In genomic region chr13:65277994-65278382, GRCm38 (mm10) we compare ENCODE assay signal across 8 mouse cellular contexts. TPM values are rescaled to one million over a fixed set of nuclear protein-coding genes. Genes with fewer than 3 reads are reported as not detected.
DNase-seq lines count a peak whose midpoint lies in the region; ATAC-seq and TF ChIP-seq lines count a peak whose summit lies in the region.

No protein-coding gene starts in this region.

- intact Hi-C loops in heart, postnatal 36 days (cut with DNase I) = loop anchor here (1.0 to 10.0 kb wide), 2 partner anchors 37 to 163 kb away; partner anchors contain the start of gene Mfsd14b

- no peaks in the 10 kb centered on the region for H3K27me3 ChIP-seq in heart, embryonic 15.5 days
- no peaks in the 10 kb centered on the region for H3K27me3 ChIP-seq in hindbrain, embryonic 13.5 days
- H3K27me3 ChIP-seq in midbrain, embryonic 11.5 days (ENCODE audit: control insufficient read depth, insufficient read depth, low read length) = no peaks in the 10 kb centered on the region

- no peaks in the 10 kb centered on the region for H3K9me3 ChIP-seq in heart, embryonic 15.5 days (replicated peaks)
- peaks cover 35% of the 10 kb centered on the region for H3K9me3 ChIP-seq in hindbrain, embryonic 13.5 days
- H3K9me3 ChIP-seq in midbrain, embryonic 11.5 days (ENCODE audit: control insufficient read depth, low read length) = peaks cover 25% of the 10 kb centered on the region

- 0 out of 2 replicates have a peak, but pooled peaks have one; percentile 17 for ATAC-seq in heart, embryonic 15.5 days (replicated peaks; ENCODE audit: insufficient number of reproducible peaks, insufficient read depth, low FRiP score, low read depth)
- ATAC-seq in hindbrain, embryonic 13.5 days (ENCODE audit: low FRiP score) = peak; percentile 65
- ATAC-seq in midbrain, embryonic 11.5 days (ENCODE audit: low FRiP score) = peak; percentile 61

- H3K4me1 ChIP-seq in heart, embryonic 15.5 days (replicated peaks) = peaks cover 11% of the 10 kb centered on the region
- H3K4me1 ChIP-seq in bone marrow, adult 2 months (ENCODE audit: control insufficient read depth, insufficient read depth, low read length) = peaks cover 2% of the 10 kb centered on the region; the same call in 1 of the 2 replicates
- H3K4me1 ChIP-seq in hindbrain, embryonic 13.5 days (replicated peaks) = peaks cover 18% of the 10 kb centered on the region
- H3K4me1 ChIP-seq in midbrain, embryonic 11.5 days (ENCODE audit: control insufficient read depth, insufficient read depth, low read length) = no peaks in the 10 kb centered on the region

- peak overlapping the region; percentile 68 for H3K4me2 ChIP-seq in heart, embryonic 15.5 days
- peak overlapping the region; percentile 59 for H3K4me2 ChIP-seq in hindbrain, embryonic 13.5 days
- peak overlapping the region; percentile 52 for H3K4me2 ChIP-seq in midbrain, embryonic 11.5 days

- peak overlapping the region; percentile 89 for H3K27ac ChIP-seq in heart, embryonic 15.5 days
- peak overlapping the region; percentile 79 for H3K27ac ChIP-seq in bone marrow, adult 2 months (ENCODE audit: control insufficient read depth, insufficient read depth, low read depth, low read length, poor library complexity)
- peak overlapping the region; percentile 92 for H3K27ac ChIP-seq in hindbrain, embryonic 13.5 days
- peak overlapping the region; percentile 54; the same call in 1 of the 2 replicates for H3K27ac ChIP-seq in midbrain, embryonic 11.5 days (ENCODE audit: low read depth, low read length)

- TF ChIP-seq POLR2A in bone marrow, adult 2 months (IDR thresholded peaks at IDR 0.05; ENCODE audit: borderline replicate concordance, control insufficient read depth, low read depth, low read length) = no peak

- DNase-seq in heart, postnatal 36 days = no peak
- no peak for DNase-seq in midbrain, embryonic 11.5 days (ENCODE audit: low spot score, missing footprints)
- no peak for DNase-seq in cerebellum, adult 9-10 months
- DNase-seq in natural killer cell, adult 2 months (ENCODE audit: low spot score in 2 of 2) = no peak
- DNase-seq in kidney, postnatal 25 days = no peak

- H3K4me3 ChIP-seq in heart, embryonic 15.5 days = peak overlapping the region; percentile 76
- H3K4me3 ChIP-seq in bone marrow, adult 2 months (replicated peaks; ENCODE audit: control insufficient read depth, low read depth, low read length) = peak overlapping the region; percentile 99
- H3K4me3 ChIP-seq in hindbrain, embryonic 13.5 days = peak overlapping the region; percentile 66
- peak overlapping the region; percentile 65 for H3K4me3 ChIP-seq in midbrain, embryonic 11.5 days (ENCODE audit: low read depth, low read length)

- WGBS in heart, embryonic 15.5 days = 8% methylated on average over 9 of the region's 9 CpGs
- 6% methylated on average over 9 of the region's 9 CpGs for WGBS in bone marrow, adult 2 months
- 17% methylated on average over 9 of the region's 9 CpGs for WGBS in hindbrain, embryonic 13.5 days
- WGBS in midbrain, embryonic 11.5 days = 14% methylated on average over 9 of the region's 9 CpGs

- H3K36me3 ChIP-seq in heart, embryonic 15.5 days = peaks cover 15% of the 10 kb centered on the region
- H3K36me3 ChIP-seq in hindbrain, embryonic 13.5 days = peaks cover 60% of the 10 kb centered on the region
- H3K36me3 ChIP-seq in midbrain, embryonic 11.5 days (ENCODE audit: control insufficient read depth, insufficient read depth, low read length) = no peaks in the 10 kb centered on the region; the same call in 1 of the 2 replicates

- peak overlapping the region; percentile 63 for H3K9ac ChIP-seq in heart, embryonic 15.5 days
- peak overlapping the region; percentile 83 for H3K9ac ChIP-seq in hindbrain, embryonic 13.5 days
- H3K9ac ChIP-seq in midbrain, embryonic 11.5 days (ENCODE audit: low read length) = peak overlapping the region; percentile 80

- TF ChIP-seq CTCF in bone marrow, adult 2 months (IDR thresholded peaks at IDR 0.05; ENCODE audit: control insufficient read depth, insufficient read depth, low read length) = no peak

RNA-seq across cellular contexts. Expression of gene Zfp369, which starts 0.6 kb away (rescaled TPM):
- 8.5 and 9.0 TPM in 2 replicates for polyA plus RNA-seq in heart, embryonic 15.5 days (2015; fragmentation: Nextera tagmentation; extraction: Ambion mirVana)
- total RNA-seq in heart, postnatal 36 days (2021) = 10 to 100 TPM; 21.9 to 26.0 TPM
- polyA plus RNA-seq in bone marrow, adult 2 months (2011; ENCODE audit: insufficient read depth, insufficient read length, low replicate concordance, missing spikeins) = 6.1 and 12.2 TPM in 2 replicates
- polyA plus RNA-seq in hindbrain, embryonic 13.5 days (2015; fragmentation: Nextera tagmentation; extraction: Ambion mirVana) = 18.1 and 22.4 TPM in 2 replicates
- polyA plus RNA-seq in midbrain, embryonic 11.5 days (2014; fragmentation: Nextera tagmentation; extraction: Ambion mirVana) = 19.7 and 20.7 TPM in 2 replicates

RNA-seq across cellular contexts. Expression of gene Gm10775, which starts 18.6 kb away (rescaled TPM):
- not detected in 2 replicates for polyA plus RNA-seq in heart, embryonic 15.5 days (2015; fragmentation: Nextera tagmentation; extraction: Ambion mirVana)
- total RNA-seq in heart, postnatal 36 days (2021) = not detected
- not detected in 2 replicates for polyA plus RNA-seq in bone marrow, adult 2 months (2011; ENCODE audit: insufficient read depth, insufficient read length, low replicate concordance, missing spikeins)
- 0.14 and 0.16 TPM in 2 replicates for polyA plus RNA-seq in hindbrain, embryonic 13.5 days (2015; fragmentation: Nextera tagmentation; extraction: Ambion mirVana)
- not detected in 2 replicates for polyA plus RNA-seq in midbrain, embryonic 11.5 days (2014; fragmentation: Nextera tagmentation; extraction: Ambion mirVana)
